Mouse (Mus musculus) lung, adult 10 weeks (tissue): ENCODE measurements around the gene Pou3f4. TPM values are rescaled to one million over a fixed set of nuclear protein-coding genes. Genes with fewer than 3 reads are reported as not detected.

Source experiments
- polyA plus RNA-seq: library from polyadenylated mRNA; stranded (reverse); fragments of 350-450 nt; fragmentation: Illumina TruSeq; extraction: RNeasy Lipid Tissue Mini Kit (QIAGEN cat#74804); gene quantifications from one replicate; pipeline ENCODE4 v1.2.3, GENCODE M21; 2014; ENCODE audit warnings: low read depth, low replicate concordance; ENCODE audit not compliant: insufficient read depth

Pou3f4 gene
- polyA plus RNA-seq: not detected

GRCm38 (mm10) chrX:110814151-110814571 lies at the start of gene Pou3f4:
Pou3f4 (plus strand) TSS chrX:110814280.

